Mouse (Mus musculus): Measurements from ENCODE around the gene Gm13287. TPM values are rescaled to one million over a fixed set of nuclear protein-coding genes. Genes with fewer than 3 reads are reported as not detected.
"Not testable (repeated sequence)": the region's sequence is repeated elsewhere in the genome, so short reads cannot be mapped to it uniquely, and the experiment has no call there.

Gm13287 gene
- polyA plus RNA-seq (2015; fragmentation: Nextera tagmentation; extraction: Ambion mirVana), result not detected in 2 replicates

DNA sequence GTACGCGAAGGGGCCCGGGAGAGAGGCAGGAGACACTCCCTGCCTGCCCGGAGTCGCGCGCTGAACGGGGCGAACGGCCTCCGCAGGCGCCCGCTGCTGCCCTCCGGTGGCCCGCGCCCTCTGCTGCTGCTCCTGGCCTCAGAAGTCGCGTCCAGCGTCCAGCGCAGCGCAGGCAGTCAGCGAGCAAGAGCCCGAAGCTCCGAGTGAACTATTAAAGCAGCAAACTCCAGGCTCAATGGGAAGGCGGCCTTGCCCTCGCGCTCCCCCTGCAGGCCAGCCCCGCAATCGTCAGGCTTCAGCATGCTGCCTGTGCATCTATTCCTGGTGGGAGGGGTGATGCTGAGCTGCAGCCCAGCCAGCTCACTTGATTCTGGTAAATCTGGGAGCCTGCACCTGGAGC, at the start of gene Gm13287:
Gene Gm13287, plus strand, starts transcription at position 301 of the 400 bp plus-strand sequence.
- not testable (repeated sequence) for H3K4me1 ChIP-seq (replicated peaks); H3K4me3 ChIP-seq; H3K27me3 ChIP-seq; ATAC-seq (replicated peaks; ENCODE audit: insufficient number of reproducible peaks, insufficient read depth, low FRiP score, low read depth); H3K9ac ChIP-seq; H3K27ac ChIP-seq; H3K9me3 ChIP-seq (replicated peaks); H3K36me3 ChIP-seq
- H3K4me2 ChIP-seq, result 0 out of 2 replicates have a peak within 1 kb of the TSS, but pooled peaks have one; percentile 27
- WGBS, result no CpG with 5 or more reads among the region's 29 CpGs

DNA sequence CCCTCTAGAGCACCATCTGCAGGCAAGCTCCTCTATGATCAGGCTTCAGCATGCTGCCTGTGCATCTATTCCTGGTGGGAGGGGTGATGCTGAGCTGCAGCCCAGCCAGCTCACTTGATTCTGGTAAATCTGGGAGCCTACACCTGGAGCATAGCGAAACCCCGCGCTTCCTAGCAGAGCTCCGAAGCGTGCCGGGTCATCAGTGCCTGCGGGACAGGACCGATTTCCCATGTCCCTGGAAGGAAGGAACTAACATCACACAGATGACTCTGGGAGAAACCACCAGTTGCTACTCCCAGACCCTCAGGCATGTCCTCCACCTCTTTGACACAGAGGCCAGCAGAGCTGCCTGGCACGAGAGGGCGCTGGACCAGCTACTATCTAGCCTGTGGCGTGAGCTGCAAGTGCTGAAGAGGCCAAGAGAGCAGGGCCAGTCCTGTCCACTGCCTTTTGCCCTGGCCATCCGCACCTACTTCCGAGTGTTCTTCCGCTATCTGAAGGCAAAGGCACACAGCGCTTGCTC, 48.2 kb upstream of the Gm13287 start, which contains the start of gene Gm13271:
Gene Gm13271, plus strand, starts transcription at position 51 of the 523 bp plus-strand sequence.
- not testable (repeated sequence) for H3K4me1 ChIP-seq (replicated peaks); H3K27ac ChIP-seq; H3K36me3 ChIP-seq; H3K9ac ChIP-seq; H3K27me3 ChIP-seq; H3K4me3 ChIP-seq; H3K4me2 ChIP-seq; ATAC-seq (replicated peaks; ENCODE audit: insufficient number of reproducible peaks, insufficient read depth, low FRiP score, low read depth); H3K9me3 ChIP-seq (replicated peaks)
- WGBS, result 76% methylated on average over 15 of the region's 15 CpGs

DNA sequence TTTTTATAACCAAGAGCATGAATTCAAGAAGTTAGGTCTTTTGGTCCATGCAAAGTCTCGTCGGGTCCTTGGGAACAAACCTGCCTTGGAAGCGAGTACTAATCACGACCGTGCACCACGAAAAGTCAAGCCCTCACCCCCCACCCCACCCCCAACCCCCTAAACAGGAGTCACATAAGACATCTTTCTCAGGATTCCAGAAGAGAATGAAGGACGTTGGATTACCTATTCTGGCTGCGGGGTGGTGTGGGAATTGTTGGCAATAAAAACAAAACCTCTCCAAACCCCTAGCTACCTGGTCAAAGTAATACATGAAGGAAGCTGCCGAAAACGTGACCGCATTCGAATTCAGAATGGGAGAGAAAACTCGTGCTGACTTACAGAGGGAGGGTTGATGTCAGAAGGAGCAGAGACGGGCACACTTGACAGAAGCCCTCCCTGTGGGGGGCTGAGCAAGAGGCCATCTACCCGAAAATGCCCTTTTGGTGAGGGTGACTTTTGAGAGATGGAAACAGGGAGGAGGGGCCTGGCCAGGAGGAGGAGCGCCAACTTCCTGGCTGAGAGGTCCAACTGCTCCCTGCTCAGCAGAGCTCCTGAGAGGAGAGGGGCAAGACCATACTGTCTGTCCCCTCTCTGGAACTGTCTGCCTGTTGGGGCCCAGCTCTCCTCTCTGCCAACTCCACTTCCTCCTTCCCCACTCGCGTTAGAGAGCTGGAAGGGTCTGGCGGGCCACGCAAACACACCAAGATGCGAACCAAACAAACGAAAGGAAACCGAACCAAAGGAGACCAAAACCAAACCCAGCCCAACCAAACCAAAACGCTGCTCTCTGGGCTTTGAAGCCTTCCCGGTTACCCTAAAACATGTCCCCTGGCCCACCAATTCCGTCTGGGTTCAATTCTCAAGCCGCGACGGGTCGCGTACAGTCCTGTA, 46.2 kb upstream of the Gm13287 start:
- H3K9me3 ChIP-seq (replicated peaks); H3K36me3 ChIP-seq; H3K27me3 ChIP-seq; ATAC-seq (replicated peaks; ENCODE audit: insufficient number of reproducible peaks, insufficient read depth, low FRiP score, low read depth); H3K4me1 ChIP-seq (replicated peaks): not testable (repeated sequence)
- H3K4me2 ChIP-seq, result peak overlapping the region; percentile 83
- peak overlapping the region; percentile 76 for H3K9ac ChIP-seq
- H3K27ac ChIP-seq, result peak overlapping the region; percentile 98
- 7% methylated on average over 29 of the region's 31 CpGs for WGBS
- peak overlapping the region; percentile 70 for H3K4me3 ChIP-seq

DNA sequence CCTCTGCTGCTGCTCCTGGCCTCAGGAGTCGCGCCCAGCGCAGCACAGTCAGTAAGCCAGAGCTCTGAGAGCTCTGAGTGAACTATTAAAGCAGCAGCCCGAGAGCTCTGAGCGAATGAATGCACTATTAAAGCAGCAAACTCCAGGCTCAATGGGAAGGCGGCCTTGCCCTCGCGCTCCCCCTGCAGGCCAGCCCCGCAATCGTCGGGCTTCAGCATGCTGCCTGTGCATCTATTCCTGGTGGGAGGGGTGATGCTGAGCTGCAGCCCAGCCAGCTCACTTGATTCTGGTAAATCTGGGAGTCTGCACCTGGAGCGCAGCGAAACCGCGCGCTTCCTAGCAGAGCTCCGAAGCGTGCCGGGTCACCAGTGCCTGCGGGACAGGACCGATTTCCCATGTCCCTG, 45.4 kb upstream of the Gm13287 start:
- H3K4me2 ChIP-seq, result peak overlapping the region; percentile 83
- H3K27ac ChIP-seq, result peak overlapping the region; percentile 98
- ATAC-seq (replicated peaks; ENCODE audit: insufficient number of reproducible peaks, insufficient read depth, low FRiP score, low read depth), result peak; percentile 100
- H3K36me3 ChIP-seq; H3K27me3 ChIP-seq; H3K9me3 ChIP-seq (replicated peaks); H3K4me1 ChIP-seq (replicated peaks): not testable (repeated sequence)
- under 1% methylated on average over 21 of the region's 21 CpGs for WGBS
- peak overlapping the region; percentile 70 for H3K4me3 ChIP-seq
- peak overlapping the region; percentile 76 for H3K9ac ChIP-seq

DNA sequence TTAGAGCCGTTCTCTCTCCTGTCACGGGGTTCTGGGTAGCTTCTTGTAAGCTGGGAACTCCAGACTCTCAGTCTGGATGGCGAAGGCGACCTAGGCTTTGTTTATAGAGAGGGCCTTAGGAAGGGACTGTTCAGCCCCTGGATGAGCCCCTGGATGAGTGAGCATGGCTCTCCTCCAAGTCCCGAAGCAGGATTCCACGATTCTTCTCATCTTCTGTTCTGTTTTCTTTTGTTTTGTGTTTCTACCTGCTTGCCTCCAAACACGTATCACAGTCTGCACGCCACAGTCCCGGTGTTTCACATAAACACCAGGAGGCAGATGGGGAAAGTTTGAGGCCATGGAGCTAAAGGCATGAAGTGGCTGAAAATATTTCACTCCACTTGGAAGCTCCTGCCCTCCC, 44.3 kb upstream of the Gm13287 start:
- H3K4me1 ChIP-seq (replicated peaks); H3K4me2 ChIP-seq; H3K27ac ChIP-seq; ATAC-seq (replicated peaks; ENCODE audit: insufficient number of reproducible peaks, insufficient read depth, low FRiP score, low read depth); H3K4me3 ChIP-seq; H3K27me3 ChIP-seq; H3K36me3 ChIP-seq; H3K9ac ChIP-seq; H3K9me3 ChIP-seq (replicated peaks): not testable (repeated sequence)
- 85% methylated on average over 9 of the region's 9 CpGs for WGBS

DNA sequence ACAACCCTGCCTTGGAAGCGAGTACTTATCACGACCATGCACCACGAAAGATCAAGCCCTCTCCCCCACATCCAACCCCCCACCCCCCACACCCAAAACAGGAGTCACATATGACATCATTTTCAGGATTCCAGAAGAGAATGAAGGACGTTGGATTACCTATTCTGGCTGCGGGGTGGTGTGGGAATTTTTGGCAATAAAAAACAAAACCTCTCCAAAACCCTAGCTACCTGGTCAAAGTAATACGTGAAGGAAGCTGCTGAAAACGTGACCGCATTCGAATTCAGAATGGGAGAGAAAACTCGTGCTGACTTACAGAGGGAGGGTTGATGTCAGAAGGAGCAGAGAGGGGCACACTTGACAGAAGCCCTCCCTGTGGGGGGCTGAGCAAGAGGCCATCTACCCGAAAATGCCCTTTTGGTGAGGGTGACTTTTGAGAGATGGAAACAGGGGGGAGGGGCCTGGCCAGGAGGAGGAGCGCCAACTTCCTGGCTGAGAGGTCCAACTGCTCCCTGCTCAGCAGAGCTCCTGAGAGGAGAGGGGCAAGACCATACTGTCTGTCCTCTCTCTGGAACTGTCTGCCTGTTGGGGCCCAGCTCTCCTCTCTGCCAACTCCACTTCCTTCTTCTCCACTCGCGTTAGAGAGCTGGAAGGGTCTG, 43.3 kb upstream of the Gm13287 start, which contains the start of gene Gm13283:
Gene Gm13283, plus strand, starts transcription at position 510 of the 659 bp plus-strand sequence.
- H3K9ac ChIP-seq, result peak within 1 kb of the TSS; percentile 43; the same call in 1 of the 2 replicates
- ATAC-seq (replicated peaks; ENCODE audit: insufficient number of reproducible peaks, insufficient read depth, low FRiP score, low read depth); H3K36me3 ChIP-seq; H3K27me3 ChIP-seq; H3K4me1 ChIP-seq (replicated peaks); H3K9me3 ChIP-seq (replicated peaks): not testable (repeated sequence)
- 18% methylated on average over 11 of the region's 14 CpGs for WGBS
- peak within 1 kb of the TSS; percentile 42 for H3K4me3 ChIP-seq
- peak within 1 kb of the TSS; percentile 55 for H3K4me2 ChIP-seq
- H3K27ac ChIP-seq, result peak within 1 kb of the TSS; percentile 76

DNA sequence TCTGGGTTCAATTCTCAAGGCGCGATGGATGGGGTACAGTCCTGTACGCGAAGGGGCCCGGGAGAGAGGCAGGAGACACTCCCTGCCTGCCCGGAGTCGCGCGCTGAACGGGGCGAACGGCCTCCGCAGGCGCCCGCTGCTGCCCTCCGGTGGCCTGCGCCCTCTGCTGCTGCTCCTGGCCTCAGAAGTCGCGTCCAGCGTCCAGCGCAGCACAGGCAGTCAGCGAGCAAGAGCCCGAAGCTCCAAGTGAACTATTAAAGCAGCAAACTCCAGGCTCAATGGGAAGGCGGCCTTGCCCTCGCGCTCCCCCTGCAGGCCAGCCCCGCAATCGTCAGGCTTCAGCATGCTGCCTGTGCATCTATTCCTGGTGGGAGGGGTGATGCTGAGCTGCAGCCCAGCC, 42.6 kb upstream of the Gm13287 start:
- Histone ChIP-seq H3K27ac (peak overlapping the region; percentile 76), H3K4me2 (peak overlapping the region; percentile 55), H3K4me3 (peak overlapping the region; percentile 42), H3K9ac (peak overlapping the region; percentile 43; the same call in 1 of the 2 replicates)
- not testable (repeated sequence) for H3K4me1 ChIP-seq (replicated peaks); H3K36me3 ChIP-seq; H3K9me3 ChIP-seq (replicated peaks); ATAC-seq (replicated peaks; ENCODE audit: insufficient number of reproducible peaks, insufficient read depth, low FRiP score, low read depth); H3K27me3 ChIP-seq
- 0% methylated on average over 26 of the region's 28 CpGs for WGBS

DNA sequence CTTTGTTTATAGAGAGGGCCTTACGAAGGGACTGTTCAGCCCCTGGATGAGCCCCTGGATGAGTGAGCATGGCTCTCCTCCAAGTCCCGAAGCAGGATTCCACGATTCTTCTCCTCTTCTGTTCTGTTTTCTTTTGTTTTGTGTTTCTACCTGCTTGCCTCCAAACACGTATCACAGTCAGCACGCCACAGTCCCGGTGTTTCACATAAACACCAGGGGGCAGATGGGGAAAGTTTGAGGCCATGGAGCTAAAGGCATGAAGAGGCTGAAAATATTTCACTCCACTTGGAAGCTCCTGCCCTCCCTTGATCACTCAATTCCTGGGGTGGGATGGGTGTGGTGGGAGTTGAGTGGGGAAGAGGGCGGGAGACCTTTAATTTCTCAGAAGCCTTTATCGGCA, 41.3 kb upstream of the Gm13287 start:
- H3K4me2 ChIP-seq; H3K36me3 ChIP-seq; H3K9ac ChIP-seq; H3K4me1 ChIP-seq (replicated peaks); H3K27me3 ChIP-seq; H3K9me3 ChIP-seq (replicated peaks); H3K4me3 ChIP-seq; ATAC-seq (replicated peaks; ENCODE audit: insufficient number of reproducible peaks, insufficient read depth, low FRiP score, low read depth); H3K27ac ChIP-seq: not testable (repeated sequence)
- 65% methylated on average over 6 of the region's 8 CpGs for WGBS

DNA sequence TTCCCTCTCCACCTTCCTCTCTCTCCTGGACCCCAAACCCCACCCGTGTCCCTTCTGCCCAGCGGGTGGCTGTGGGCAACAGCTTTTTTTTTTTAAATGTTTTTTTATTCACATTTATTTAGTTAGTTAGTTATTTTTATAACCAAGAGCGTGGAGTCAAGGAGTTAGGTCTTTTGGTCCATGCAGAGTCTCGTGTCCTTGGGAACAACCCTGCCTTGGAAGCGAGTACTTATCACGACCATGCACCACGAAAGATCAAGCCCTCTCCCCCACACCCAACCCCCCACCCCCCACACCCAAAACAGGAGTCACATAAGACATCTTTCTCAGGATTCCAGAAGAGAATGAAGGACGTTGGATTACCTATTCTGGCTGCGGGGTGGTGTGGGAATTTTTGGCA, 40.7 kb upstream of the Gm13287 start:
- not testable (repeated sequence) for H3K27me3 ChIP-seq; H3K9me3 ChIP-seq (replicated peaks); ATAC-seq (replicated peaks; ENCODE audit: insufficient number of reproducible peaks, insufficient read depth, low FRiP score, low read depth); H3K4me3 ChIP-seq; H3K4me1 ChIP-seq (replicated peaks); H3K27ac ChIP-seq; H3K9ac ChIP-seq; H3K36me3 ChIP-seq
- peak overlapping the region; percentile 57 for H3K4me2 ChIP-seq
- 47% methylated on average over 9 of the region's 9 CpGs for WGBS

DNA sequence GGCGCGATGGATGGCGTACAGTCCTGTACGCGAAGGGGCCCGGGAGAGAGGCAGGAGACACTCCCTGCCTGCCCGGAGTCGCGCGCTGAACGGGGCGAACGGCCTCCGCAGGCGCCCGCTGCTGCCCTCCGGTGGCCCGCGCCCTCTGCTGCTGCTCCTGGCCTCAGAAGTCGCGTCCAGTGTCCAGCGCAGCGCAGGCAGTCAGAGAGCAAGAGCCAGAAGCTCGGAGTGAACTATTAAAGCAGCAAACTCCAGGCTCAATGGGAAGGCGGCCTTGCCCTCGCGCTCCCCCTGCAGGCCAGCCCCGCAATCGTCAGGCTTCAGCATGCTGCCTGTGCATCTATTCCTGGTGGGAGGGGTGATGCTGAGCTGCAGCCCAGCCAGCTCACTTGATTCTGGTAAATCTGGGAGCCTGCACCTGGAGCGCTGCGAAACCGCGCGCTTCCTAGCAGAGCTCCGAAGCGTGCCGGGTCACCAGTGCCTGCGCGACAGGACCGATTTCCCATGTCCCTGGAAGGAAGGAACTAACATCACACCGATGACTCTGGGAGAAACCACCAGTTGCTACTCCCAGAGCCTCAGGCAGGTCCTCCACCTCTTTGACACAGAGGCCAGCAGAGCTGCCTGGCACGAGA, 39.6 kb upstream of the Gm13287 start:
- H3K36me3 ChIP-seq; H3K27me3 ChIP-seq; ATAC-seq (replicated peaks; ENCODE audit: insufficient number of reproducible peaks, insufficient read depth, low FRiP score, low read depth); H3K9ac ChIP-seq; H3K9me3 ChIP-seq (replicated peaks); H3K4me1 ChIP-seq (replicated peaks): not testable (repeated sequence)
- Histone ChIP-seq H3K27ac (peak overlapping the region; percentile 73), H3K4me3 (peak overlapping the region; percentile 39), H3K4me2 (peak overlapping the region; percentile 54)
- 2% methylated on average over 35 of the region's 42 CpGs for WGBS

DNA sequence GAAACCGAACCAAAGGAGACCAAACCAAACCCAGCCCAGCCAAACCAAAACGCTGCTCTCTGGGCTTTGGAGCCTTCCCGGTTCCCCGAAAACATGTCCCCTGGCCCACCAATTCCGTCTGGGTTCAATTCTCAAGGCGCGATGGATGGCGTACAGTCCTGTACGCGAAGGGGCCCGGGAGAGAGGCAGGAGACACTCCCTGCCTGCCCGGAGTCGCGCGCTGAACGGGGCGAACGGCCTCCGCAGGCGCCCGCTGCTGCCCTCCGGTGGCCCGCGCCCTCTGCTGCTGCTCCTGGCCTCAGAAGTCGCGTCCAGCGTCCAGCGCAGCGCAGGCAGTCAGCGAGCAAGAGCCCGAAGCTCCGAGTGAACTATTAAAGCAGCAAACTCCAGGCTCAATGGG, 29.5 kb upstream of the Gm13287 start, which contains the start of gene Gm13290:
Gene Gm13290, plus strand, starts transcription at position 301 of the 400 bp plus-strand sequence.
- not testable (repeated sequence) for H3K27me3 ChIP-seq; H3K27ac ChIP-seq; H3K4me1 ChIP-seq (replicated peaks); ATAC-seq (replicated peaks; ENCODE audit: insufficient number of reproducible peaks, insufficient read depth, low FRiP score, low read depth); H3K4me2 ChIP-seq; H3K9me3 ChIP-seq (replicated peaks); H3K9ac ChIP-seq; H3K36me3 ChIP-seq; H3K4me3 ChIP-seq
- no CpG with 5 or more reads among the region's 32 CpGs for WGBS

Measured in heart, embryonic 15.5 days (tissue).